Mouse (Mus musculus): ENCODE measurements at regions not wholly inside any gene's neighbourhood (a gene's known extent, or its start where the extent isn't known, plus 50 kb on each side); places are given as distances from the start of the nearest gene placed in this dataset.
A peak's percentile ranks its signal among the peaks of the same experiment; 100 is the strongest.

GRCm38 (mm10) chr14:105429664-105430257, 171.4 kb downstream of the Ndfip2 start:
- no peak for ATAC-seq
- Histone ChIP-seq H3K27ac (ENCODE audit: low read depth, low read length) (no peak overlapping the region), H3K4me1 (ENCODE audit: control insufficient read depth, insufficient read depth, low read depth, low read length) (peaks cover 5% of the 10 kb centered on the region), H3K36me3 (ENCODE audit: control insufficient read depth, insufficient read depth, low read length) (no peaks in the 10 kb centered on the region), H3K9ac (ENCODE audit: low read depth, low read length) (no peak overlapping the region), H3K9me3 (ENCODE audit: control insufficient read depth, low read length) (no peaks in the 10 kb centered on the region), H3K4me2 (ENCODE audit: low read length) (no peak overlapping the region), H3K4me3 (ENCODE audit: low read length) (no peak overlapping the region), H3K27me3 (replicated peaks; ENCODE audit: control insufficient read depth, insufficient read depth, low read length) (no peaks in the 10 kb centered on the region)
- 82% methylated on average over 5 of the region's 5 CpGs for WGBS

- H3K27me3 ChIP-seq (replicated peaks; ENCODE audit: control insufficient read depth, insufficient read depth, low read length): no peaks in the 10 kb centered on the region
- no peaks in the 10 kb centered on the region for H3K9me3 ChIP-seq (ENCODE audit: control insufficient read depth, low read length)
- peak; percentile 92 for ATAC-seq
- 15% methylated on average over 17 of the region's 17 CpGs for WGBS
- peak overlapping the region; percentile 29 for H3K4me3 ChIP-seq (ENCODE audit: low read length)
- peak overlapping the region; percentile 13; the same call in 1 of the 2 replicates for H3K9ac ChIP-seq (ENCODE audit: low read depth, low read length)
- H3K36me3 ChIP-seq (ENCODE audit: control insufficient read depth, insufficient read depth, low read length): no peaks in the 10 kb centered on the region
- no peak overlapping the region for H3K27ac ChIP-seq (ENCODE audit: low read depth, low read length)
- peaks cover 5% of the 10 kb centered on the region for H3K4me1 ChIP-seq (ENCODE audit: control insufficient read depth, insufficient read depth, low read depth, low read length)
- H3K4me2 ChIP-seq (ENCODE audit: low read length): peak overlapping the region; percentile 55
Observed at GRCm38 (mm10) chr14:105427474-105427901, 169.1 kb downstream of the Ndfip2 start.

DNA sequence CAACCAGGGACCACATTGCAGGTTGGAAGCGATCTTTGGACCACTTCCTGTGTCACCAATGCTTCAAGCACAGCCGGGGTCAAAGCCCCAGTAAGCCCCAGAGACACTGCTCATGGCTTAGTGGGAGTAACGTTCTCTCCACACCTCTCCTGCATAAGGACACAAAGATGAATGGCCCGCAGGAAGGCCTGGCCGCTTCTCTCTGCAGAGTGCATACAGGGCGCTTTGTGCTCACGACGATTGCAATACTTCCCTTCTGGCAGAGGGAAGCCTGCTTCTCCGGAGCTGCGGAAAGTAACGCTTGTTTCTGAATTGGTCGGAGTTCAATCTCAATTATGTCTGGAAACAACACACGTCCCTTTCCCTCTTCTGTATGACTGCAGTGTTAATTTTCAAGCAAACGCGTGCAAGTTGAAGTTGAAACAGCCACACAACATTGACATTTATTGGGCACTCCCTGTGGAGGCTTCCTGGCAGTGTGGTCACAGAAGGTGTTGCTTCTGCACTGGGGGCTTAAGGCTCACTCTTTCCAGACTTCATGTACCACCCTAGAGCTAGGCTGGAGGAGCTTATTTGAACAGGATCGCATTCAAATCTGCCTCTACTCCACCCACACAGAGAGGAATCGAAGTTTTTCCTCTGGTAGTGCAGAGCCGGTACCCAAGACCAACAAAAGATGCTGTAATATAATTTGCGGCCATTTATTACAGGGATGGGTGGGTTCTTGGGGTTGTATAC, 168.4 kb downstream of the Ndfip2 start:
- 0 out of 2 replicates have a peak overlapping the region, but pooled peaks have one; percentile 17 for H3K27ac ChIP-seq (ENCODE audit: low read depth, low read length)
- no peak overlapping the region for H3K9ac ChIP-seq (ENCODE audit: low read depth, low read length)
- no peaks in the 10 kb centered on the region for H3K36me3 ChIP-seq (ENCODE audit: control insufficient read depth, insufficient read depth, low read length)
- H3K9me3 ChIP-seq (ENCODE audit: control insufficient read depth, low read length): no peaks in the 10 kb centered on the region
- H3K27me3 ChIP-seq (replicated peaks; ENCODE audit: control insufficient read depth, insufficient read depth, low read length): no peaks in the 10 kb centered on the region
- peaks cover 5% of the 10 kb centered on the region for H3K4me1 ChIP-seq (ENCODE audit: control insufficient read depth, insufficient read depth, low read depth, low read length)
- H3K4me3 ChIP-seq (ENCODE audit: low read length): no peak overlapping the region
- 58% methylated on average over 19 of the region's 19 CpGs for WGBS
- H3K4me2 ChIP-seq (ENCODE audit: low read length): no peak overlapping the region; the same call in 1 of the 2 replicates
- ATAC-seq: peak; percentile 74

DNA sequence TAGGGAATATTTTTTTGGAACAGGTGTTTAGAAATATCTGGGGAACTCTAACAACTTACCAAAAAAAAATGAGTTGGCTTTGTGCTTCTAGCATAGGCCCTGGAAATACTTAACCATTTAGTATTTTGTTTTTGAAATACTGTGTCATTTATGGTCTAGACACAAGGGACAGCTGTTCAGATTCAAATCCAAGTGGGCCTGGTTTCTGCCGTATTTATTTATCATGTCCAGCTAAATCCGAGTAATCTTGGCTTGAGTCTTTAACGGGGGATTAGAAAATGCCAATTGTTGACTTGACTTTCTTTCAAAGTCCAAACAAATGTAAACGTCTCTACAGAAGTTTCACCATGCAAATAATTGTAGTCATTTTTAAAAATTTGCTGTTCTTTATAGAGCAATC, 159.6 kb downstream of the Ndfip2 start:
- H3K9me3 ChIP-seq (ENCODE audit: control insufficient read depth, low read length): no peaks in the 10 kb centered on the region
- ATAC-seq: no peak
- no peaks in the 10 kb centered on the region for H3K27me3 ChIP-seq (replicated peaks; ENCODE audit: control insufficient read depth, insufficient read depth, low read length)
- no peak overlapping the region for H3K9ac ChIP-seq (ENCODE audit: low read depth, low read length)
- 70% methylated on average over 4 of the region's 4 CpGs for WGBS
- H3K27ac ChIP-seq (ENCODE audit: low read depth, low read length): no peak overlapping the region
- no peaks in the 10 kb centered on the region for H3K36me3 ChIP-seq (ENCODE audit: control insufficient read depth, insufficient read depth, low read length)
- H3K4me2 ChIP-seq (ENCODE audit: low read length): no peak overlapping the region
- H3K4me1 ChIP-seq (ENCODE audit: control insufficient read depth, insufficient read depth, low read depth, low read length): no peaks in the 10 kb centered on the region
- H3K4me3 ChIP-seq (ENCODE audit: low read length): no peak overlapping the region

GRCm38 (mm10) chr14:105417458-105417960, 159.1 kb downstream of the Ndfip2 start:
- Histone ChIP-seq H3K9ac (ENCODE audit: low read depth, low read length) (no peak overlapping the region), H3K27me3 (replicated peaks; ENCODE audit: control insufficient read depth, insufficient read depth, low read length) (no peaks in the 10 kb centered on the region), H3K9me3 (ENCODE audit: control insufficient read depth, low read length) (no peaks in the 10 kb centered on the region), H3K4me2 (ENCODE audit: low read length) (no peak overlapping the region), H3K36me3 (ENCODE audit: control insufficient read depth, insufficient read depth, low read length) (no peaks in the 10 kb centered on the region), H3K4me1 (ENCODE audit: control insufficient read depth, insufficient read depth, low read depth, low read length) (no peaks in the 10 kb centered on the region), H3K4me3 (ENCODE audit: low read length) (no peak overlapping the region), H3K27ac (ENCODE audit: low read depth, low read length) (no peak overlapping the region)
- WGBS: 78% methylated on average over 8 of the region's 8 CpGs
- no peak for ATAC-seq

- WGBS: 73% methylated on average over 7 of the region's 7 CpGs
- H3K27me3 ChIP-seq (replicated peaks; ENCODE audit: control insufficient read depth, insufficient read depth, low read length): no peaks in the 10 kb centered on the region
- H3K36me3 ChIP-seq (ENCODE audit: control insufficient read depth, insufficient read depth, low read length): no peaks in the 10 kb centered on the region
- H3K4me1 ChIP-seq (ENCODE audit: control insufficient read depth, insufficient read depth, low read depth, low read length): no peaks in the 10 kb centered on the region
- no peak overlapping the region for H3K4me2 ChIP-seq (ENCODE audit: low read length)
- H3K9ac ChIP-seq (ENCODE audit: low read depth, low read length): no peak overlapping the region
- H3K9me3 ChIP-seq (ENCODE audit: control insufficient read depth, low read length): no peaks in the 10 kb centered on the region
- ATAC-seq: no peak
- no peak overlapping the region for H3K27ac ChIP-seq (ENCODE audit: low read depth, low read length)
- H3K4me3 ChIP-seq (ENCODE audit: low read length): no peak overlapping the region
Observed at GRCm38 (mm10) chr14:105416964-105417363, 158.6 kb downstream of the Ndfip2 start.

GRCm38 (mm10) chr14:105404662-105405061, 146.3 kb downstream of the Ndfip2 start:
- H3K27ac ChIP-seq (ENCODE audit: low read depth, low read length): no peak overlapping the region
- H3K36me3 ChIP-seq (ENCODE audit: control insufficient read depth, insufficient read depth, low read length): no peaks in the 10 kb centered on the region
- no peak for ATAC-seq
- H3K4me3 ChIP-seq (ENCODE audit: low read length): no peak overlapping the region
- H3K9ac ChIP-seq (ENCODE audit: low read depth, low read length): no peak overlapping the region
- H3K27me3 ChIP-seq (replicated peaks; ENCODE audit: control insufficient read depth, insufficient read depth, low read length): no peaks in the 10 kb centered on the region
- H3K4me1 ChIP-seq (ENCODE audit: control insufficient read depth, insufficient read depth, low read depth, low read length): no peaks in the 10 kb centered on the region
- WGBS: 94% methylated on average over 2 of the region's 2 CpGs
- no peak overlapping the region for H3K4me2 ChIP-seq (ENCODE audit: low read length)
- H3K9me3 ChIP-seq (ENCODE audit: control insufficient read depth, low read length): no peaks in the 10 kb centered on the region

DNA sequence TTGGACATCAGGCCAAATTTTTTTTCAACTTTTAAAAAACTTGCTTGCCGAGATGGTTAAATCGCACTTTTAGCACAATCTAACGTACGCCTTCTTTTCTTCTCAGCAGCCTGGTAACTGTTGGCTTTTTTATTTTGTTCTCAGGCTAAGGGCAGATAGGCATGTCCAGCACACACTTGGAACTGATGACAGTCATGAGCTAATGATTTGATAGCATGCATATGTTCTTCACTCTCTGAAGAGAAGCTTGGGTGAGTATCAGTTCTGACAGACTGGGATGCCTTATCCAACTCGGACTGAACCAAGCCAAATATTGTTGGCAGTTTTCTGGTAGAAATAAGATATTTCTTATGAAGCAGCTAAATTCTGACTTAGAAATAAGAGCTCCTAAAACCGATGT, 145.9 kb downstream of the Ndfip2 start:
- 85% methylated on average over 6 of the region's 6 CpGs for WGBS
- H3K9ac ChIP-seq (ENCODE audit: low read depth, low read length): no peak overlapping the region
- H3K36me3 ChIP-seq (ENCODE audit: control insufficient read depth, insufficient read depth, low read length): no peaks in the 10 kb centered on the region

DNA sequence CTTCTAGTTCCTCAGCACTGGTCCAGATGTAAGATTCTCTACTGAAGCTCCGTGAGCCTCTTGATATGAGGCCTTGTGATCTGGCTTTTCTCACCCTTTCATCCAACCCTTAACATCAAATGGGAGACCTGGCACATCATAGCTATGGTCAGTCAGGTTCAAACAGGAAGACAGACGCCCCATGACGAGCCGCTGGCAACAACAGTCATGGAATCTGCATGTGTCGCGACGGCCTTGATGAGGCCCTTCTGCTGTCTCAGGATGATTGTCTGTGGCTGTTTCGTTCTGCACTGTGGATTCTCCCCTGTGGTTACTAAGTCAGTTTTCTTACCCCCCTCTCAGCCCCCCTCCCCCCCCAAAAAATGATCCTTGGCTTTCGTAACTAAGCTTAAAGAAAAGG, 144.9 kb downstream of the Ndfip2 start:
- Histone ChIP-seq H3K27ac (ENCODE audit: low read depth, low read length) (no peak overlapping the region), H3K4me3 (ENCODE audit: low read length) (no peak overlapping the region), H3K9ac (ENCODE audit: low read depth, low read length) (no peak overlapping the region), H3K9me3 (ENCODE audit: control insufficient read depth, low read length) (no peaks in the 10 kb centered on the region), H3K27me3 (replicated peaks; ENCODE audit: control insufficient read depth, insufficient read depth, low read length) (no peaks in the 10 kb centered on the region), H3K4me2 (ENCODE audit: low read length) (no peak overlapping the region), H3K4me1 (ENCODE audit: control insufficient read depth, insufficient read depth, low read depth, low read length) (no peaks in the 10 kb centered on the region), H3K36me3 (ENCODE audit: control insufficient read depth, insufficient read depth, low read length) (no peaks in the 10 kb centered on the region)
- 92% methylated on average over 9 of the region's 9 CpGs for WGBS
- no peak for ATAC-seq

More for the DNA sequence above, 145.9 kb downstream of the Ndfip2 start:
- no peaks in the 10 kb centered on the region for H3K9me3 ChIP-seq (ENCODE audit: control insufficient read depth, low read length)
- no peak overlapping the region for H3K4me3 ChIP-seq (ENCODE audit: low read length)
- H3K27ac ChIP-seq (ENCODE audit: low read depth, low read length): no peak overlapping the region
- no peaks in the 10 kb centered on the region for H3K27me3 ChIP-seq (replicated peaks; ENCODE audit: control insufficient read depth, insufficient read depth, low read length)
- no peak for ATAC-seq
- H3K4me1 ChIP-seq (ENCODE audit: control insufficient read depth, insufficient read depth, low read depth, low read length): no peaks in the 10 kb centered on the region
- H3K4me2 ChIP-seq (ENCODE audit: low read length): no peak overlapping the region
